Mouse (Mus musculus): ENCODE results near the gene Acbd6. TPM values are rescaled to one million over a fixed set of nuclear protein-coding genes. Genes with fewer than 3 reads are reported as not detected.

The Acbd6 gene
- polyA plus RNA-seq, 1 experiment from 2014 or later = 72.5 TPM

- no peaks in the 10 kb centered on the region; the same call in 1 of the 2 replicates for H3K36me3 ChIP-seq (replicated peaks)
- no peak overlapping the region for H3K27ac ChIP-seq
- no peaks in the 10 kb centered on the region for H3K4me1 ChIP-seq
- no peaks in the 10 kb centered on the region for H3K27me3 ChIP-seq (ENCODE audit: poor library complexity, severe bottlenecking)
- 86% methylated on average over 4 of the region's 4 CpGs for WGBS
- DNase-seq (ENCODE audit: extremely low spot score, low spot score) = no peak
- no peak overlapping the region for H3K4me3 ChIP-seq
- no peaks in the 10 kb centered on the region for H3K9me3 ChIP-seq
Measured at GRCm38 (mm10) chr1:155689141-155689540, 131.2 kb downstream of the Acbd6 start.

DNA sequence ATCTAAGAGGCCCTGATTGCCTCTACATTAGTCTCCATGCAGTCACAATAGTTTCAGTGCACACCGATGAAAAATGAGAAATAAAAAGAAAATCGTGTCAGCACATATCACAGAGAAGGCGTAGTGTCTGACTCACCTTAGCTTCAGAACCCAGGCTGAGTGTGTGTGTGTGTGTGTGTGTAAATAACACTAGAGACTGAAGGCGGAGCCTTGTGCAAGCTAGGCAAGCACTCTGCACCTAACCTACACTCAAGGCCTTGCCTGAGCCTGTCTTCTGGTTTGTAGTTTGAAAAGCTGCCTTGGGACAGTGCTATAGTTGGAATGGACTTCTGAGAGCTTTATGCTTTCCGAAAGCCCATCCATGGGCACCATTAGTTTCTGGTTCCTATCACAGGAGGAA lies 131.6 kb downstream of the Acbd6 start:
- no peaks in the 10 kb centered on the region for H3K27me3 ChIP-seq (ENCODE audit: poor library complexity, severe bottlenecking)
- no peaks in the 10 kb centered on the region; the same call in 1 of the 2 replicates for H3K36me3 ChIP-seq (replicated peaks)
- H3K27ac ChIP-seq = no peak overlapping the region
- no peaks in the 10 kb centered on the region for H3K9me3 ChIP-seq
- no peaks in the 10 kb centered on the region for H3K4me1 ChIP-seq
- DNase-seq (ENCODE audit: extremely low spot score, low spot score) = no peak
- no peak overlapping the region for H3K4me3 ChIP-seq
- WGBS = 91% methylated on average over 5 of the region's 5 CpGs

DNA sequence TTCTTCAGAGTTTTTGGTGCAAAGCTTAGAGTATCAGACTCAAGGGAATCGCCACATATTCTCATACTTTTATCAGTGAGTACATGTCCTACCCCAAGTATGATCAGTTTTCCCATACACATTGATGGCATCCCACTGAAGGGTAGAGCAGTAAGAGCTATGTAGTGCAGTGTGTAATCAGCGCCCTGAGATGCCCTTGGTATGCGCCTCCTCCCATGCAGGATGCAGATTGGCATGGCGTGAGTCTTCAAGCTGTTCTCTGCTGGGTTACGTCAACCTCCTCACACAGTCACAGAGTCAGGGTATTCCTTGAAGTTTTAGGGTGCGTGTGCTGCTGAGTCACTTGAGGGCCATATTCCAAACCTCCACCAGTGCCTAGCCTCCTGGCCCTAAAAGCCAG lies 134.3 kb downstream of the Acbd6 start:
- no peak overlapping the region for H3K4me3 ChIP-seq
- no peaks in the 10 kb centered on the region for H3K4me1 ChIP-seq
- WGBS = 93% methylated on average over 6 of the region's 6 CpGs
- H3K27me3 ChIP-seq (ENCODE audit: poor library complexity, severe bottlenecking) = no peaks in the 10 kb centered on the region
- no peak for DNase-seq (ENCODE audit: extremely low spot score, low spot score)
- no peaks in the 10 kb centered on the region for H3K36me3 ChIP-seq (replicated peaks)
- no peak overlapping the region for H3K27ac ChIP-seq
- no peaks in the 10 kb centered on the region for H3K9me3 ChIP-seq

DNA sequence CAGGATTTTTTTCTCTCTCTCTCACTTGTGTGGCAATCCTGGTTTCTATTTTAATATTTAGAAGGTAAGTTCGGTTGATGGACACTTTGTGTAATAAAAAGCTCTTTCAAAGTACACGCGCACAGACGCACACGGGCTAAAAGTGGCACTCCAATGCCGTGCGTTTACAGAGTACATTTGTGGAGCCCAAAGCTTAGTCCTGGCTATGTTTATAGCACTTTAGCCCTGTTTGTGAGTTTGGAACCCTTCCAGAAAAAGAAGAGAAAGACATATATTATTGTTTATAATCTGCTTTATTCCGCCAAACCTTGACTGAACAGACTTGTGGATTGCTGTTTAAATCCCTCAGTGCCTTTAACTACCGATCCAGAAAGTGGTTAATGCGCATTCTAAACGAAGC lies 135.1 kb downstream of the Acbd6 start:
- Histone ChIP-seq H3K9me3 (no peaks in the 10 kb centered on the region), H3K36me3 (replicated peaks) (no peaks in the 10 kb centered on the region), H3K27me3 (ENCODE audit: poor library complexity, severe bottlenecking) (no peaks in the 10 kb centered on the region), H3K4me3 (no peak overlapping the region), H3K27ac (no peak overlapping the region), H3K4me1 (no peaks in the 10 kb centered on the region)
- whole genome bisulfite sequencing = 90% methylated on average over 11 of the region's 11 CpGs
- no peak for DNase-seq (ENCODE audit: extremely low spot score, low spot score)

DNA sequence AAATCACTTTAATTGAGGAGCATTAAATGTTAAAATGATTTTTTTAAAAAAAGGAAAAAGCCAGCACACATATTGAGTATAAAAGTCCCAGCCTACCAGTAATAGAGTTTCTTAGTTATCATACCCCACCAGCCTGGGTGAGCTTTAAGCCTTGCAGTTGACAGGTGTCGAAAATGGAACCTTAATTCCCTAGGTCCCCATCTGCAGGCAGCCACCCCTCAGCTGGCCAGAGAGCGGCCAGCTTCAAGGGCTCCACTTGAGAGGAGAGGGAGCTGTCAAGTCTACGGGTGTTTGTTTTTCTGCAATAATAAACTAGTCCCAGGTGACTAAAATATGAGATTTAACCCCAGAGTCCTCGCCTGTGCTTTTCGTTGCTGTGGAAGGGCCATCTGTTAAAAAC lies 135.5 kb downstream of the Acbd6 start:
- no peaks in the 10 kb centered on the region for H3K36me3 ChIP-seq (replicated peaks)
- H3K4me3 ChIP-seq = no peak overlapping the region
- no peaks in the 10 kb centered on the region for H3K9me3 ChIP-seq
- 84% methylated on average over 5 of the region's 5 CpGs for WGBS
- H3K27me3 ChIP-seq (ENCODE audit: poor library complexity, severe bottlenecking) = no peaks in the 10 kb centered on the region
- H3K27ac ChIP-seq = no peak overlapping the region
- no peak for DNase-seq (ENCODE audit: extremely low spot score, low spot score)
- peaks cover 4% of the 10 kb centered on the region for H3K4me1 ChIP-seq

DNA sequence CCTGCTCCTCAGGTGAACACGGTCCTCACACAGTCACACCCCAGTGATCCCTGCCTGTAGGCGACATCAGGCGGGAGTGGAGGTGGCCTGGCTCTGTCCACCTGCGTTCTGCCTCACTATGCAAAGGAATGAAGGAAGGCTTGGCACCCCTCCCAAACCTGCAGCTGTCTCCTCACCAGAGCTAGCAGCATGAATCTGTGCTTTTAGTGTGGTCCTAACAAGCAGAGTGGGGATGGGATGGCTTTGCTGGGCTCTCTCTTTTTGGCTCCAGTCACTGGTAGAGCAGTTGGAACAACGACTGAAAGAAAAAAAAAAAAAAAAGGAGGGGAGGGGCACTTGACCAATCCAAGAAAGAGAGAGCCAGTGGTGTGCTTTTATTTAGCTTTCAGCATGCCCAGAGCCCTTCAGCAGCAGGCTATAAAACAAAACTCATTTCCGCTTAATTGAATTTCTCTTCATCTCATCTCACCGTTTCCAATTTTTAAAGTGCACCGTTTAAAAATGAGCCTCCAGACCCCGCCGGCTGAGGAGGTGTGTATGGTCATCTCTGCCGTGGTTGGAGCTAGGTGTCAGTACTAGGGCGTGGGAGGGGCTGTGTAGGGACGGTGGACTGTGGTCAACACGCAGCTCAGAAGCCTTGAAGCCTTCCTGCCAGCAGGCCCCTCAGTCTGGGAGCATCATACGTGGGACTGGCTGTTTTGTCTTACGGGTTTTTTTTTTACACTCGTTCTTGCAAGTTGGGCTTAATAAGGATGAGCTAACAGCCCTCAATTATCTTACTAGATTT lies 140.6 kb downstream of the Acbd6 start:
- Histone ChIP-seq H3K27me3 (ENCODE audit: poor library complexity, severe bottlenecking) (no peaks in the 10 kb centered on the region), H3K36me3 (replicated peaks) (no peaks in the 10 kb centered on the region), H3K4me3 (no peak overlapping the region), H3K27ac (no peak overlapping the region), H3K4me1 (peaks cover 10% of the 10 kb centered on the region), H3K9me3 (no peaks in the 10 kb centered on the region)
- 64% methylated on average over 17 of the region's 17 CpGs for WGBS
- no peak for DNase-seq (ENCODE audit: extremely low spot score, low spot score)

DNA sequence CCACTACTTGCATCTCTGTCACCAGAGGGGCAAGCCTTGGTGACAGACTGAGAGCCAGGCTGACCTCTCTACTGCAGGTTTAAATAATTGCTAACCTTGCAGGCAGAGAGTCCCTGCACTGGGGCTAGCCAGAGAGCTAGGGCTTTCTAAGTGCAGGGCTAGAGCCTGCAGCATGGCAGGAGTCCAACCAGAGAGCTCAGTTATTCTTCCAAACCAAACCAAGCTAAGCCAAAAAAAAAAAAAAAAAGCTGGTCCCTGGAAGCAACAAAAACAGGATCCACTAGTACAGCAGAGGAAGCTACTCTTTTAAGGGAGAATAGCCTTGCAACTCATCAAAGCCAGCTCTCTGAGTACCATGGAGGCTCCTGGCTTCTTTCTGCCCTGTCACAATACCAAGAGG lies 143.0 kb downstream of the Acbd6 start:
- H3K27me3 ChIP-seq (ENCODE audit: poor library complexity, severe bottlenecking) = no peaks in the 10 kb centered on the region
- no peak for DNase-seq (ENCODE audit: extremely low spot score, low spot score)
- H3K4me3 ChIP-seq = no peak overlapping the region

GRCm38 (mm10) chr1:155703191-155703680 lies 145.3 kb downstream of the Acbd6 start:
- no peak for DNase-seq (ENCODE audit: extremely low spot score, low spot score)
- no peak overlapping the region for H3K4me3 ChIP-seq
- H3K27me3 ChIP-seq (ENCODE audit: poor library complexity, severe bottlenecking) = no peaks in the 10 kb centered on the region
- no peaks in the 10 kb centered on the region for H3K9me3 ChIP-seq
- H3K27ac ChIP-seq = no peak overlapping the region
- H3K4me1 ChIP-seq = peaks cover 8% of the 10 kb centered on the region
- WGBS = 85% methylated on average over 5 of the region's 5 CpGs
- H3K36me3 ChIP-seq (replicated peaks) = no peaks in the 10 kb centered on the region

More for the DNA sequence above, 143.0 kb downstream of the Acbd6 start:
- no peaks in the 10 kb centered on the region for H3K9me3 ChIP-seq
- peaks cover 10% of the 10 kb centered on the region for H3K4me1 ChIP-seq
- no peaks in the 10 kb centered on the region for H3K36me3 ChIP-seq (replicated peaks)
- H3K27ac ChIP-seq = no peak overlapping the region

GRCm38 (mm10) chr1:155704182-155704581 lies 146.3 kb downstream of the Acbd6 start:
- no peak overlapping the region for H3K27ac ChIP-seq
- no peak overlapping the region for H3K4me3 ChIP-seq
- DNase-seq (ENCODE audit: extremely low spot score, low spot score) = no peak
- WGBS = 81% methylated on average over 5 of the region's 5 CpGs
- H3K27me3 ChIP-seq (ENCODE audit: poor library complexity, severe bottlenecking) = no peaks in the 10 kb centered on the region
- 0 out of 2 replicates have a peak, but pooled peaks cover 2% of the 10 kb centered on the region for H3K4me1 ChIP-seq
- H3K36me3 ChIP-seq (replicated peaks) = no peaks in the 10 kb centered on the region
- H3K9me3 ChIP-seq = no peaks in the 10 kb centered on the region

DNA sequence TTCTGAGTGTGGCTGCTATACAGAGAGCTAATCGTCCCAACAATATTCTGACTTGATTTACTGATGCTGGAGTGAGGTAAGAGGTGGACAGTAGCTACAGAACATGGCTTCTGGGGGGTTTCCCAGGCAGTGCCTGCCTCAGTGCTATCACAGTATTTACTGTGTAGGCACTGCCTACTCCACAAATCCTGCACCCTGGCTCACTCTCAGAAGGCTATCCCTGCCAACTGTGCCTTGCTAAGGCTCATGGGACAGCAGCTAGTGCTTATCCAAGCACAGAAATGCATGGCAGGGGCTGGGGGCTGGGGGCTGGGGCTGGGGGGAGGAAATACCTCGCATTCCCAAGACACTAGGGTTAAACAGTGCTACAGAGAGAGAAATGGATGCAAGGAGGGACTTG lies 155.4 kb downstream of the Acbd6 start:
- H3K9me3 ChIP-seq = no peaks in the 10 kb centered on the region
- DNase-seq (ENCODE audit: extremely low spot score, low spot score) = no peak
- peaks cover 7% of the 10 kb centered on the region; the same call in 1 of the 2 replicates for H3K27me3 ChIP-seq (ENCODE audit: poor library complexity, severe bottlenecking)
- H3K4me3 ChIP-seq = no peak overlapping the region
- H3K4me1 ChIP-seq = peaks cover 6% of the 10 kb centered on the region; the same call in 1 of the 2 replicates
- 76% methylated on average over 2 of the region's 2 CpGs for WGBS
- H3K27ac ChIP-seq = no peak overlapping the region
- no peaks in the 10 kb centered on the region for H3K36me3 ChIP-seq (replicated peaks)

DNA sequence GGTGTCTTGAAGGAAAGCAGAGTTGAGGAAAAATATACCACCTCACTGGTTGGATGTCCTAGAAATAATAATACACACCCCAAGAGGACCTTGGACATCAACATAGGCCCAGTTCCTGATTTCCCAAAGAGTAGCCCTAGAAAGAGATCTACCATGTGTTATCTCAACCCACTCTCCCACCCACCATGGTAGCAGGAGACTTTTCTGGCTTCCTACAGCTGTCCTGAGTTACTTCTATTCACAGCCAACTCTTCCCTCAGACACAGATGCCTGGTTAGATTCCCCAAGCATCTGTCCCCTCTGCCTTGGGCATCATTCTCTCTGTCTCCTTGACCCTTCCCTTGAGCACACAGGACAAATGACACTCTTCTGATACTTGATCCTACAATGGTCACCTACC lies 157.4 kb downstream of the Acbd6 start:
- no peaks in the 10 kb centered on the region for H3K9me3 ChIP-seq
- no peak overlapping the region for H3K4me3 ChIP-seq
- peaks cover 6% of the 10 kb centered on the region; the same call in 1 of the 2 replicates for H3K4me1 ChIP-seq
- H3K36me3 ChIP-seq (replicated peaks) = no peaks in the 10 kb centered on the region
- DNase-seq (ENCODE audit: extremely low spot score, low spot score) = no peak
- H3K27me3 ChIP-seq (ENCODE audit: poor library complexity, severe bottlenecking) = peaks cover 24% of the 10 kb centered on the region
- no peak overlapping the region for H3K27ac ChIP-seq

- no peak overlapping the region for H3K27ac ChIP-seq
- H3K4me3 ChIP-seq = no peak overlapping the region
- peaks cover 43% of the 10 kb centered on the region for H3K27me3 ChIP-seq (ENCODE audit: poor library complexity, severe bottlenecking)
- no peaks in the 10 kb centered on the region for H3K36me3 ChIP-seq (replicated peaks)
- H3K4me1 ChIP-seq = peaks cover 14% of the 10 kb centered on the region
- DNase-seq (ENCODE audit: extremely low spot score, low spot score) = no peak
- no peaks in the 10 kb centered on the region for H3K9me3 ChIP-seq
- 94% methylated on average over 12 of the region's 12 CpGs for WGBS
Measured at GRCm38 (mm10) chr1:155717301-155717700, 159.4 kb downstream of the Acbd6 start.

DNA sequence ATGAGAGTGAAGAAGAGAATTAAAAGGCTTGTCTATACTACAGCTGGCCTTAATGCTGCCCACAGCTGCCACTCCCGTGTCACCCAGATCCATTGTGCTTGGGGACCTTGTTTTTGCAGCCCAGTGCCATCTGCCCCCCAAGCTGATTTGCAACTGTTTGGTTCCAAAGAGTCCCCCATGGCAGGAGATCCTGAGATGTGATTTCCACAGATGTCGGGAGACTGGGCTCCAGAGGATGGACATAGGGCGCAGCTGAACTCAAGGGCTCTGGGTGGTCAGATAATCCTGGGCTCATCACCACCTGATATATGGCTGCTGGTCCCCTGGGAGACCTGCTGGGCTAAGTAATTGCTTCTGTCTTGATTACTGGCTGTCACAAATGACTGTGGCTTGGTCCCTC lies 160.9 kb downstream of the Acbd6 start:
- H3K36me3 ChIP-seq (replicated peaks) = no peaks in the 10 kb centered on the region
- DNase-seq (ENCODE audit: extremely low spot score, low spot score) = no peak
- H3K4me1 ChIP-seq = peaks cover 14% of the 10 kb centered on the region
- H3K27me3 ChIP-seq (ENCODE audit: poor library complexity, severe bottlenecking) = peaks cover 54% of the 10 kb centered on the region
- no peaks in the 10 kb centered on the region for H3K9me3 ChIP-seq
- 88% methylated on average over 3 of the region's 3 CpGs for WGBS
- H3K4me3 ChIP-seq = no peak overlapping the region
- no peak overlapping the region for H3K27ac ChIP-seq
